Comparison of ENCODE assay signal across 36 mouse cellular contexts in genomic region chr5:53686379-53686778, GRCm38 (mm10). TPM values are rescaled to one million over a fixed set of nuclear protein-coding genes. Genes with fewer than 3 reads are reported as not detected.
DNase-seq lines count a peak whose midpoint lies in the region; ATAC-seq and TF ChIP-seq lines count a peak whose summit lies in the region.
"Had no signal": no experiment of that assay in that cellular context is flagged by ENCODE, and none has a peak within 500 bp of the region (broad histone marks: within the 10 kb centered on the region; RNA-seq: fewer than 3 reads in every experiment).

No protein-coding gene starts in this region.

- peak overlapping the region; percentile 40; the same call in 1 of the 2 replicates for H3K27ac ChIP-seq in intestine, embryonic 15.5 days
- no peak overlapping the region for H3K27ac ChIP-seq in kidney, adult 2 months (ENCODE audit: insufficient read depth, low read depth, low read length)
- H3K27ac ChIP-seq: embryonic facial prominence, embryonic 12.5 days; forebrain, embryonic 10.5 days; forebrain, embryonic 15.5 days; heart, adult 2 months; hindbrain, embryonic 13.5 days; kidney, embryonic 15.5 days; limb, embryonic 10.5 days; limb, embryonic 15.5 days; liver, embryonic 13.5 days had no signal

- ATAC-seq in intestine, embryonic 15.5 days: peak; percentile 73
- ATAC-seq: forebrain, embryonic 15.5 days; inflammation-experienced regulatory T-cells, adult 6 months had no signal

- peak; percentile 20 for DNase-seq in kidney, postnatal 10 days
- DNase-seq in kidney, adult 8-10 months: no peak
- DNase-seq in adrenal gland, adult 2 months: peak; percentile 53
- peak; percentile 4 for DNase-seq in adrenal gland, adult 8-10 months
- DNase-seq in thymus, postnatal 25 days: no peak
- DNase-seq in kidney, adult 2 months: no peak
- DNase-seq: B cell, adult 2 months; cerebellum, adult 9-10 months; embryo, embryonic 11 days; heart, adult 2 months; heart, postnatal 4 days; kidney, postnatal 36 days; liver, embryonic 13.5 days; lung, adult 18-20 months; lung, postnatal 14 days; midbrain, embryonic 14.5 days; retina, postnatal 1 day; right cerebral cortex, postnatal 25 days; spleen, adult 18-20 months; thymus, postnatal 36 days had no signal

- H3K9me3 ChIP-seq in intestine, embryonic 15.5 days: no peaks in the 10 kb centered on the region
- H3K9me3 ChIP-seq: embryonic facial prominence, embryonic 12.5 days; forebrain, embryonic 10.5 days; forebrain, embryonic 15.5 days; hindbrain, embryonic 13.5 days; kidney, embryonic 15.5 days; limb, embryonic 10.5 days; limb, embryonic 15.5 days; liver, embryonic 13.5 days had no signal

- no peak for TF ChIP-seq CTCF in kidney, adult 2 months (conservative IDR thresholded peaks at IDR 0.05; ENCODE audit: insufficient read depth, insufficient read length, low read depth, low read length)

- H3K27me3 ChIP-seq in intestine, embryonic 15.5 days (replicated peaks): no peaks in the 10 kb centered on the region
- no peaks in the 10 kb centered on the region for H3K27me3 ChIP-seq in kidney, adult 2 months (replicated peaks; ENCODE audit: control insufficient read depth, insufficient read depth, low read length)
- H3K27me3 ChIP-seq: embryonic facial prominence, embryonic 12.5 days; forebrain, embryonic 15.5 days; hindbrain, embryonic 13.5 days; kidney, embryonic 15.5 days; limb, embryonic 15.5 days; liver, embryonic 13.5 days had no signal

- no peak overlapping the region for H3K4me3 ChIP-seq in intestine, embryonic 15.5 days (replicated peaks)
- H3K4me3 ChIP-seq in kidney, adult 2 months (ENCODE audit: insufficient read depth, low read depth, low read length): no peak overlapping the region
- H3K4me3 ChIP-seq: embryonic facial prominence, embryonic 12.5 days; forebrain, embryonic 10.5 days; forebrain, embryonic 15.5 days; heart, adult 2 months; heart, embryonic 12.5 days; hindbrain, embryonic 13.5 days; kidney, embryonic 15.5 days; limb, embryonic 10.5 days; limb, embryonic 15.5 days; liver, embryonic 13.5 days had no signal

- H3K36me3 ChIP-seq in intestine, embryonic 15.5 days: no peaks in the 10 kb centered on the region
- H3K36me3 ChIP-seq in kidney, adult 2 months (ENCODE audit: control insufficient read depth, insufficient read depth, low read length): no peaks in the 10 kb centered on the region
- H3K36me3 ChIP-seq: embryonic facial prominence, embryonic 12.5 days; forebrain, embryonic 10.5 days; forebrain, embryonic 15.5 days; heart, embryonic 12.5 days; hindbrain, embryonic 13.5 days; kidney, embryonic 15.5 days; limb, embryonic 10.5 days; limb, embryonic 15.5 days; liver, embryonic 13.5 days had no signal

- H3K4me1 ChIP-seq in intestine, embryonic 15.5 days (replicated peaks): peaks cover 5% of the 10 kb centered on the region; the same call in 1 of the 2 replicates
- peaks cover 12% of the 10 kb centered on the region; the same call in 1 of the 2 replicates for H3K4me1 ChIP-seq in kidney, adult 2 months (ENCODE audit: control insufficient read depth, insufficient read depth, low read length)
- H3K4me1 ChIP-seq: embryonic facial prominence, embryonic 12.5 days; forebrain, embryonic 10.5 days; forebrain, embryonic 15.5 days; hindbrain, embryonic 13.5 days; kidney, embryonic 15.5 days; limb, embryonic 10.5 days; limb, embryonic 15.5 days had no signal

- H3K4me2 ChIP-seq in intestine, embryonic 15.5 days (replicated peaks): no peak overlapping the region
- H3K4me2 ChIP-seq: embryonic facial prominence, embryonic 12.5 days; forebrain, embryonic 15.5 days; heart, embryonic 12.5 days; hindbrain, embryonic 13.5 days; kidney, embryonic 15.5 days; limb, embryonic 15.5 days; liver, embryonic 13.5 days had no signal

- WGBS in intestine, embryonic 15.5 days: 45% methylated on average over 2 of the region's 2 CpGs
- 81% methylated on average over 2 of the region's 2 CpGs for WGBS in kidney, adult 2 months

- H3K9ac ChIP-seq in intestine, embryonic 15.5 days: no peak overlapping the region
- H3K9ac ChIP-seq: embryonic facial prominence, embryonic 12.5 days; forebrain, embryonic 15.5 days; heart, embryonic 12.5 days; hindbrain, embryonic 13.5 days; kidney, embryonic 15.5 days; limb, embryonic 15.5 days; liver, embryonic 13.5 days had no signal

- TF ChIP-seq POLR2A in kidney, adult 2 months (IDR thresholded peaks at IDR 0.05; ENCODE audit: low read depth, low read length): no peak

RNA-seq across cellular contexts. Expression of gene Cckar, which starts 21.1 kb away (rescaled TPM):
- total RNA-seq in adrenal gland, adult 2 months (2021): under 1 TPM; 0.52 TPM
- 0.75 and 0.90 TPM in 2 replicates for polyA plus RNA-seq in adrenal gland, adult 2 months (2012; rRNA removed)
- 1 to 10 TPM in 2 of 4 experiments, under 1 TPM in 2; 0.67 to 1.4 (median 0.98) TPM for total RNA-seq in adrenal gland, adult 8-10 months (2022)
- 38.3 and 68.9 TPM in 2 replicates for polyA plus RNA-seq in intestine, embryonic 15.5 days (2015; fragmentation: Nextera tagmentation; extraction: Ambion mirVana)
- 46.0 and 56.7 TPM in 2 replicates for polyA plus RNA-seq in kidney, adult 2 months (2012; rRNA removed)
- total RNA-seq: gastrocnemius, adult 8-10 months; gastrocnemius, postnatal 4 days; heart, adult 2 months; layer of hippocampus, adult 8-10 months; layer of hippocampus, postnatal 25 days; monocyte, adult 5-6 weeks had no signal
- polyA plus RNA-seq: frontal cortex, adult 2 months; inflammation-experienced regulatory T-cells, adult 6 months had no signal

Comparison
In these comparisons a context has a peak if more than half of its experiments do, and no peak if none do; other contexts are left out.
1. DNase-seq: peak in kidney, postnatal 10 days (single experiment), adrenal gland, adult 2 months (single experiment) and adrenal gland, adult 8-10 months (single experiment); none in kidney, adult 8-10 months (0 of 2), thymus, postnatal 25 days (single experiment) and kidney, adult 2 months (single experiment).
2. RNA of gene Cckar, which starts 21.1 kb away (polyA plus RNA-seq): 46.0 to 56.7 TPM in kidney, adult 2 months and 38.3 to 68.9 TPM in intestine, embryonic 15.5 days; 0.75 to 0.90 TPM in adrenal gland, adult 2 months; every median in the first group is over 10 times any median in the second.